Mouse (Mus musculus): Measurements from ENCODE around the gene Ndufaf2.

Ndufaf2 gene

DNA sequence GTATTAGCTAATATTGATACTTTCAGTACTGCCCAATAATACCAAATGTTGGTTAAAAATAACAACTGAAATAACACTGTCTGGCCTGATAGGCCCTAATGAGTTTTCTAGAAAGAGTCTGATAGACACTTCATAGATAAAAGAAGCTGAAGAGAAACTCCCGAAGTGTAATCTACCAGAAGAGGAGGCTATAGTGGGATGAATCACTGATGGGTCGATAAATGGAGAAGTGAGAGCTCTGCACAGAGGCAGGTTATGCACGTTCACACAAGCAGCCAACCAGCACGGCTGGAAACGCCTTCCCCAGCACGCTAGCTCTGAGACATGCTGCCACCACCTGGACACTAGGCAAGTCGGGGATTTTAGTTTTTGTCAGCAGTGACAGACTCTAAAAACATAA lies 117.1 kb downstream of the Ndufaf2 start:
- DNase-seq (ENCODE audit: inconsistent age in 2 of 2, low spot score in 1 of 2): peak; percentile 80 to 88

- DNase-seq (ENCODE audit: inconsistent age in 2 of 2, low spot score in 1 of 2): no peak
These were observed 118.0 kb downstream of the Ndufaf2 start for GRCm38 (mm10) chr13:108040451-108040850.

- DNase-seq (ENCODE audit: inconsistent age in 2 of 2, low spot score in 1 of 2): no peak
These were observed 118.5 kb downstream of the Ndufaf2 start for GRCm38 (mm10) chr13:108039902-108040301.

DNA sequence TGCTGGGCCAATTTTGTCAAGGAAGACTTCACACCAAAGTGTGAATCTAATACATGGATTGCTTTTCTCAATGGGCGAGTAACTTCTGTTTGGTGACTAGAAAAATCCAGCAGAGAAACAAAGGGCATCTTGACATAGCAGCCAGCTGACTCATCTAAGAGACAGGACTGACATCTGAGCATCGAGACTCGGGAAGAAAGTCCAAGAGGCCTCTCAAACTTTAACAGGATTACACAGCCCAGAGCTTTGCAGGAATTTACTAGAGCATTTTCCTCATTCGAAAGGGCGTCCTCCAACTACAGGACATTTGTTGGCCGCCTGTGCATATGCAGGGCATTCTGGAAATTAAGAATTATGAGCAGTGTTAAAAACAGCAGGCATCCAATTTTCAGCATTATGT lies 119.0 kb downstream of the Ndufaf2 start:
- DNase-seq (ENCODE audit: inconsistent age in 2 of 2, low spot score in 1 of 2): no peak

GRCm38 (mm10) chr13:108032789-108033188 lies 125.6 kb downstream of the Ndufaf2 start:
- no peak for DNase-seq (ENCODE audit: inconsistent age in 2 of 2, low spot score in 1 of 2)

DNA sequence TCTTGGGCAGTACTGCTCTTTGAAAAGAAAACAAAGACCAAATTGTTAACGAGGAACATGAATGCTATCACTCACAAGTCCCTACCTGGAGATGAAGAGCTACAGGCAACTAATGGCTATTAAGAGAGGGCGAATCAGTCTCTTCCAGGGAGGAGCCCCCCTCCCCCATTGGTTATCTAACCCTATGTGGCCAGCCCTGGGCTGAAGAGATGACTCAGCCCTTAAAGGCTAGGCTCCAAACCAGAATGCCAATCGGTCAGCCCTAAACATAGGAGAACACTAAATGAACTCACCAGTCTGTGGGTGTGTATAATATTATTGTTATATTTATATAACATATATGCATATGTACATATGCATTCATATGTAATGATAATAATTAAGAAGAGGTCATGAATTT lies 132.6 kb downstream of the Ndufaf2 start:
- peak; percentile 9 to 37 for DNase-seq (ENCODE audit: inconsistent age in 2 of 2, low spot score in 1 of 2)

DNA sequence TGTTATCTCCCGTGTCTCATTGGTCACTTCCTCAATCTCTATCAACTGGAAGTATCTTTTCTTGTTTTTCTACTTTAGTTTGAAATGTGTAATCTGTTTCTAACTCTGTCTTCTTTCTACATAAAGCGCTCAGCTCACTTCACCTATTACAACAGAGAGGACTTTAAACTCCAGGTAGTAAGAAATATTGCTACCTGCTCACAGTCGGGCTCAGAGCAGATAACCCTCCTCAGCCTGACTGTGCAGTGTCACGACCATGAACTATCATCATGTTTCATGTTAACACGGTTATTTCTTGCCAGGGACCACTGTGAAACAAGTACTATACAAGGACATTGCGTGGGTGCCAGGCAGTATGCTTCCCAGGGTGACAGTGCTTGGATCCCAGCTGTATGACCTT lies 141.1 kb downstream of the Ndufaf2 start:
- peak in 1 of 2 experiments; percentile 39 for DNase-seq (ENCODE audit: inconsistent age in 2 of 2, low spot score in 1 of 2)

GRCm38 (mm10) chr13:108015166-108015565 lies 143.3 kb downstream of the Ndufaf2 start:
- no peak for DNase-seq (ENCODE audit: inconsistent age in 2 of 2, low spot score in 1 of 2)

GRCm38 (mm10) chr13:108013839-108014238 lies 144.6 kb downstream of the Ndufaf2 start:
- no peak for DNase-seq (ENCODE audit: inconsistent age in 2 of 2, low spot score in 1 of 2)

DNA sequence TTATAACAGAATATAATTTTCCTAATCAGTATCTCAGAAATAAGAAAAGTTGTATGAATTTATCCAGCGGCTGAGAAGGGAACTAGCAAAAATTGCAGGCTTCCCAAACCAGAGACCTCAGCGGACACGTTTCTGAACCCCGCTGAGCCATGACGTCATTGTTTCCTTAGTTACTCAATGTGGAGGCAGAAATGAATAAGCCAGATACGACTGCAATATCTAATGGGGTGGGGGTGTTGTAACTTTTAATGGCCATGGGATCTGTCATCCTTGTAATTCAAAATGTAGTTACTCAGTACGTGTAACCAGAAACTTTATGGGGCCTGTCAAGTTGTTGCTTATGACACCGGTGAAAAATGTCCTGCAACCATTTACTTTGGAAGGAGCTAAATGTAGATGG lies 145.3 kb downstream of the Ndufaf2 start:
- DNase-seq (ENCODE audit: inconsistent age in 2 of 2, low spot score in 1 of 2): no peak

DNA sequence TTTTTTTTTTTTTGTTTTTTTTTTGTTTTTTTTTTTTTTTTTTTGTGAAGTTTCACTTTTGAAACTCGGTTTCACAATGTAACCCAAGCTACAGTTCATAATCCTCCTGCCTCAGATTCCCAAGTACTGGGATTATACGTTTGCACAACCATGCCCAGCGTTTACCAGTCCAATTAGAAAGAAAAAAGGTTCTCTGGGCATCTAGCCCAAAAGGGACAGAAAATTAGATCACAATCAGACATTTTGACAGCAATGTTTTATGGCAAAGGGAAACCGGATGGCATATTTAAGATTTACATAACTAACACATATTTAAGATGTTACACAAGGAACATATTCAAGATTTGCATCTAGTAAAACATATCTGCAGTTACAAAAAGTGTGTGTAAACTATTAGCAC lies 150.6 kb downstream of the Ndufaf2 start:
- no peak for DNase-seq (ENCODE audit: inconsistent age in 2 of 2, low spot score in 1 of 2)

DNA sequence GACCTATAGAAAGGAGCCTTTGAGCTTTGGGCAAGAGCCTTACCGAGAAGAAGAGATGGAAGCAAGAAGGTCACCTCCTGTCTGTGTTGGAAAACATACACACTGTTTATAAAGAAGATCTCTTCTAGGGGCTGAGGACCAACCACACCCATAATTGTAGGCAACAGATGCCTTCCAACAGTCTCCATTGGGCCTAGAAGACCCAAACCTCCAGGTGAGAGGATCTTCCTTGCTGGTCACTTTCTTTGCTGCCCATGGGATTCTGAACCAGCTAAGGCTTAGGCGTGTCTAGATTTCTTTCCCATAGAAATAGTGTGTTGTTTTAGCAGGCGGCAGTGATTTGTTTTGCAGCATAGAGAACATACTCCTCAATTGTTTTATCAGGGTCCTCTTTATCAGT lies 162.1 kb downstream of the Ndufaf2 start:
- no peak for DNase-seq (ENCODE audit: inconsistent age in 2 of 2, low spot score in 1 of 2)

GRCm38 (mm10) chr13:107995211-107995610 lies 163.2 kb downstream of the Ndufaf2 start:
- DNase-seq (ENCODE audit: inconsistent age in 2 of 2, low spot score in 1 of 2): no peak

GRCm38 (mm10) chr13:107992573-107992972 lies 165.8 kb downstream of the Ndufaf2 start:
- DNase-seq (ENCODE audit: inconsistent age in 2 of 2, low spot score in 1 of 2): no peak

DNA sequence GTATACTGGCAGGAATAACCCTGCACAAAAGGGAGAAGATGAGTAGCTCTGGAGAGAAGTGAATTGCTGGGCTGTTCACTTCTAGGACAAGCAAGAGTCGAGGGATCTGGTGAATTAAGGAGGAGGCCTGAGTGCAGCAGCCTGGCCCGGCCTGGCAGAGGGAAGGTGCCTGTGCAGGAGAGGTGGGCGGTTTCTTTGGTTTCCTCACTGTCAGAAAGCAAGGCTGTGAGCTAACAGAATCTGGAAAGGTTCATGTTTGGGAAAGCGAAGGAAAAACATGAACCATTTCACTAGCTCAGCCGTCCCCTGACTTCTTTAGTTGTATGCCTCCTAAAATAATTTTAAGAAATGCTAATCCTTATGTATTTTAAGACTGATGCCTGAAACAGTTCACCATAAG lies 173.8 kb downstream of the Ndufaf2 start:
- DNase-seq (ENCODE audit: inconsistent age in 2 of 2, low spot score in 1 of 2): no peak

DNA sequence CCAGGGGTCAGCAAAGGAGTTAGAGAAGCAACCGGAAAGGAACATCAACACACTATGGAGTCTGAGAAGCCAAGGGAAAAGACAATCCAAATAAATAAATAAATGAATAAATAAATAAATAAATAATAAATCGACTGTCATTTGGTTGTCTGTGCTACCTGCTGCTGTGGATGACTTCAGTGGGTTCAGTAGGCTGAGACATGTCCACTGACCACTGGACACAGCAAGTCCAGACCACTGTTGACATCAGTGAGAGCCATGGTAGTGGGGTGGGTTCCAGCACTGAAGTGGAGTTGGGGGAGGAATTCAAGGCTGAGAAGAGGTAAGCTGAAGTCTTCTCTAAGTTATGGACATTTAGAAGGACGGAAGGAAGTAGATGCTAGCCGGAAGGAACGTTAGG lies 174.2 kb downstream of the Ndufaf2 start:
- DNase-seq (ENCODE audit: inconsistent age in 2 of 2, low spot score in 1 of 2): no peak

- DNase-seq (ENCODE audit: inconsistent age in 2 of 2, low spot score in 1 of 2): no peak
These were observed 175.1 kb downstream of the Ndufaf2 start for GRCm38 (mm10) chr13:107983231-107983847.

GRCm38 (mm10) chr13:107979461-107979860 lies 179.0 kb downstream of the Ndufaf2 start:
- DNase-seq (ENCODE audit: inconsistent age in 2 of 2, low spot score in 1 of 2): no peak

- no peak for DNase-seq (ENCODE audit: inconsistent age in 2 of 2, low spot score in 1 of 2)
These were observed 181.4 kb downstream of the Ndufaf2 start for GRCm38 (mm10) chr13:107976886-107977656.

DNA sequence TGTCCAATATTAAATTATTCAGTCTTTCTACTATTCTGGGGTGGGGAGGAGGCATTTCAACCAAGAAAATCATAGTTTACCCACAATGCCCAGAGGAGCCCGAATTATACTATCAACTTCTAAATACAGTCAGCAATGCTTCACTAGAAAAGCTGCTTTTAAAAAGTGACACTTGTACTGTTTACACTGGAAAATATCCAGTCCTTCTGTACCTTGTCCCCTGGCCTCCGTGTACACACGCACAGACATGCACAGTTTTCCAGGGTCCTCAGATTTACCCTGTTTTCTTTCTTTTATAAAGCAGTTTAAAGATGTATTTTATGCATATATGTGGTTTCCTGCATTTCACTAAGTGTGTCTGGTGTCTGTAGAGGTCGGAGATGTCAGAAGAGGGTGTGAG lies 186.0 kb downstream of the Ndufaf2 start:
- DNase-seq (ENCODE audit: inconsistent age in 2 of 2, low spot score in 1 of 2): no peak

GRCm38 (mm10) chr13:107971868-107972267 lies 186.6 kb downstream of the Ndufaf2 start:
- no peak for DNase-seq (ENCODE audit: inconsistent age in 2 of 2, low spot score in 1 of 2)

DNA sequence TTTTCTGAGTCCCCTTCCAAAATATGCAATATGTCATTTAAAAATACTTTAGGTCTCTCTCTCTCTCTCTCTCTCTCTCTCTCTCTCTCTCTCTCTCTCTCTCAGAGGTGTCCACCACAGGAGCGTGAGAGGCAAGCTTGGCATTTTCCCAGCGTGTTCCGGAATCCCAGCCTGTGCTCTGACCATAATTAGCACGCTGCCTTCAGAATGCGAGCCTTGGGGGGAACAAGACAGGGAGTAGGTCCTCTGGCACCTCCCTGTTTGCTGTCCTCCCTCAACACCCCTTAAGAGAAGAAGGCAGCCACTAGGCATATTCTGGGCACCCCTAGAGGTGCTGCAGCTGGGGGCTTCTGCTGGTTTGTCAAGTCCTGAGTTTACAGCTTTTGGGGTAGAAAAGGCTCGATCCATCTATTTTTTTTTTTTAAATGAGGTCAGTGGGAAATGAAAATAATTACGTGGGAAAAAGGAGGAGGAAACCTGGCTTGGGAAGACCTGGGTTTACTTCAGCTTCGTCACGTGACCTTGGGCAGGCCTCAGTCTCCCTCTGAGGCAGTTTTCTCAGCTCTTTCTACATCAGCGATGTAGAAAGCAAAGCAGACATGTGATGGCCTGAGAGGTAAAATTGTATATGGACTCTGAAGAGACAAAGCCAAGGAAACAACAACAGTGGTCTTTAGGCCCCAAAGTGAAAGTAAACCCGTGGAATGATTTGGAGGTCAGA lies 187.8 kb downstream of the Ndufaf2 start:
- DNase-seq (ENCODE audit: inconsistent age in 2 of 2, low spot score in 1 of 2): no peak

All from adrenal gland, adult (tissue).